Mouse (Mus musculus): ENCODE data around the gene Gpr61. TPM values are rescaled to one million over a fixed set of nuclear protein-coding genes. Genes with fewer than 3 reads are reported as not detected.

Gpr61 gene
- total and polyA plus RNA-seq, 3 experiments, result 0.04 TPM; not detected in 2

- Histone ChIP-seq H3K9ac (ENCODE audit: low read depth, low read length) (peak within 1 kb of the TSS; percentile 96), H3K27ac (peak within 1 kb of the TSS; percentile 96), H3K79me2 (replicated peaks; ENCODE audit: control insufficient read depth, insufficient read depth, low read length) (peaks cover 2% of the 10 kb centered on the region), H3K4me3 (peak within 1 kb of the TSS; percentile 95), H3K27me3 (ENCODE audit: control insufficient read depth, insufficient read depth, low read length) (no peaks in the 10 kb centered on the region), H3K36me3 (ENCODE audit: control insufficient read depth, insufficient read depth, low read length) (peaks cover 3% of the 10 kb centered on the region; the same call in 1 of the 2 replicates), H3K4me1 (ENCODE audit: control insufficient read depth, insufficient read depth, low read length) (peaks cover 6% of the 10 kb centered on the region)
- peak; percentile 92 to 94 for DNase-seq
- under 1% methylated on average over 63 of the region's 63 CpGs for WGBS
- intact Hi-C loops (cut with DNase I), result loop anchor here (2.0 to 5.0 kb wide), 4 partner anchors 61 to 448 kb away; partner anchors contain the start of gene Ahcyl1
- TF ChIP-seq POLR2A (IDR thresholded peaks at IDR 0.05; ENCODE audit: insufficient read depth, low read depth, low read length) (peak; percentile 96), CTCF (IDR thresholded peaks at IDR 0.05) (peak; percentile 41), EP300 (IDR thresholded peaks at IDR 0.05; ENCODE audit: insufficient read depth, low read depth, low read length) (0 out of 2 replicates have a peak, but pooled peaks have one; percentile 8)
Observed at GRCm38 (mm10) chr3:108145534-108146445, 8.9 kb downstream of the Gpr61 start, which contains the start of gene Gnai3. Gnai3 (minus strand) TSS chr3:108146146.

DNA sequence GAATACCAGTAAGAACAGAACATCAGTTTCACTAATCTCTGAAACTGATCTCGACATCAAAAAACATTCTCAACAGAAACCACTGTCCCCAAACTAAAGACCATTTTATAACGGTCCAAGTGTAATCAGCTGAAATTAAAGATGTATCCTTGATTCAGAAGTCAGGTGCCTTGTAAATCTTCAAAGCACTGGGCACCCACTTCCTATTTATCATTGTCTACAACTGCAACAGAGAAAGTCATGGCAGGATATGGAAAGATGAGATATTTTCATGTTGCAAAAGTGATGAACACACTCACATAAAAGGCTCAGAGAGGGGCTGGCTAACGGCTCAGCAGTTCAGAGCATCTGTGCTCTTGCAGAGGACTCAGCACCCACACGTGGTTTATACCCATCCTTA, 13.9 kb downstream of the Gpr61 start:
- 64% methylated on average over 4 of the region's 4 CpGs for WGBS
- no peaks in the 10 kb centered on the region for H3K27me3 ChIP-seq (ENCODE audit: control insufficient read depth, insufficient read depth, low read length)
- H3K4me1 ChIP-seq (ENCODE audit: control insufficient read depth, insufficient read depth, low read length), result peaks cover 4% of the 10 kb centered on the region
- H3K4me3 ChIP-seq, result no peak overlapping the region
- peaks cover 3% of the 10 kb centered on the region; the same call in 1 of the 2 replicates for H3K36me3 ChIP-seq (ENCODE audit: control insufficient read depth, insufficient read depth, low read length)
- no peak overlapping the region for H3K27ac ChIP-seq
- DNase-seq, result no peak
- intact Hi-C loops (cut with DNase I), result no loop called here
- TF ChIP-seq CTCF (IDR thresholded peaks at IDR 0.05) (no peak), EP300 (IDR thresholded peaks at IDR 0.05; ENCODE audit: insufficient read depth, low read depth, low read length) (no peak), POLR2A (IDR thresholded peaks at IDR 0.05; ENCODE audit: insufficient read depth, low read depth, low read length) (no peak)
- H3K9ac ChIP-seq (ENCODE audit: low read depth, low read length), result no peak overlapping the region
- peaks cover 13% of the 10 kb centered on the region for H3K79me2 ChIP-seq (replicated peaks; ENCODE audit: control insufficient read depth, insufficient read depth, low read length)

DNA sequence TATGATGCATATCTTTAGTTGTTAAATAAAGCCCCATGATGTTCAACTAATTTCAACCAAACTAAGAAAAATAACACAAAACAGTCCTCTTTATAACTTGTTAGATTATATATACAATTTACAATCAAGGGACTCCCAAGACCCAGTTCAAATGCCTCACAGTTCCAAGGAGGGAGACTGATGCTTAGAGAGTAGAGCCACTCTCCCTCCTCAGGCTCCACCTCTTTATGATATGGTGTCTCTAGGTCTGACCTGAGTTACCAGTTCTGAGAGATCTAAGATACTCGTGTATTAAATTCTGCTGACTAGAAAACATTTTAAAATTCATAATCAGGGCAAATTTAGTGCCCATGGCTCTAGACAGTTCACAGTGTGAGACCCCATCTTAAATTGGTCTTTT, 15.6 kb downstream of the Gpr61 start:
- H3K79me2 ChIP-seq (replicated peaks; ENCODE audit: control insufficient read depth, insufficient read depth, low read length), result peaks cover 15% of the 10 kb centered on the region
- peaks cover 6% of the 10 kb centered on the region for H3K4me1 ChIP-seq (ENCODE audit: control insufficient read depth, insufficient read depth, low read length)
- H3K27me3 ChIP-seq (ENCODE audit: control insufficient read depth, insufficient read depth, low read length), result no peaks in the 10 kb centered on the region
- DNase-seq, result no peak
- H3K4me3 ChIP-seq, result no peak overlapping the region
- H3K27ac ChIP-seq, result no peak overlapping the region
- 71% methylated on average over 1 of the region's 1 CpGs for WGBS
- H3K9ac ChIP-seq (ENCODE audit: low read depth, low read length), result no peak overlapping the region
- intact Hi-C loops (cut with DNase I), result no loop called here
- TF ChIP-seq POLR2A (IDR thresholded peaks at IDR 0.05; ENCODE audit: insufficient read depth, low read depth, low read length) (no peak), CTCF (IDR thresholded peaks at IDR 0.05) (no peak), EP300 (IDR thresholded peaks at IDR 0.05; ENCODE audit: insufficient read depth, low read depth, low read length) (no peak)
- H3K36me3 ChIP-seq (ENCODE audit: control insufficient read depth, insufficient read depth, low read length), result peaks cover 5% of the 10 kb centered on the region; the same call in 1 of the 2 replicates

- 26% methylated on average over 11 of the region's 11 CpGs for WGBS
- H3K9ac ChIP-seq (ENCODE audit: low read depth, low read length), result no peak overlapping the region
- peak in 1 of 2 experiments; percentile 38 for DNase-seq
- peaks cover 12% of the 10 kb centered on the region; the same call in 1 of the 2 replicates for H3K36me3 ChIP-seq (ENCODE audit: control insufficient read depth, insufficient read depth, low read length)
- no peaks in the 10 kb centered on the region for H3K27me3 ChIP-seq (ENCODE audit: control insufficient read depth, insufficient read depth, low read length)
- TF ChIP-seq CTCF (IDR thresholded peaks at IDR 0.05), result no peak
- no peak for TF ChIP-seq POLR2A (IDR thresholded peaks at IDR 0.05; ENCODE audit: insufficient read depth, low read depth, low read length)
- peak; percentile 46; the same call in 1 of the 2 replicates for TF ChIP-seq EP300 (IDR thresholded peaks at IDR 0.05; ENCODE audit: insufficient read depth, low read depth, low read length)
- peaks cover 14% of the 10 kb centered on the region for H3K4me1 ChIP-seq (ENCODE audit: control insufficient read depth, insufficient read depth, low read length)
- no peak overlapping the region for H3K27ac ChIP-seq
- peaks cover 19% of the 10 kb centered on the region for H3K79me2 ChIP-seq (replicated peaks; ENCODE audit: control insufficient read depth, insufficient read depth, low read length)
- intact Hi-C loops (cut with DNase I), result no loop called here
- H3K4me3 ChIP-seq, result no peak overlapping the region
Observed at GRCm38 (mm10) chr3:108134701-108135100, 20.0 kb downstream of the Gpr61 start.

- peaks cover 14% of the 10 kb centered on the region for H3K4me1 ChIP-seq (ENCODE audit: control insufficient read depth, insufficient read depth, low read length)
- DNase-seq, result no peak
Observed at GRCm38 (mm10) chr3:108132484-108132883, 22.2 kb downstream of the Gpr61 start.

More at GRCm38 (mm10) chr3:108132484-108132883, 22.2 kb downstream of the Gpr61 start:
- no peaks in the 10 kb centered on the region for H3K27me3 ChIP-seq (ENCODE audit: control insufficient read depth, insufficient read depth, low read length)
- intact Hi-C loops (cut with DNase I), result no loop called here
- H3K79me2 ChIP-seq (replicated peaks; ENCODE audit: control insufficient read depth, insufficient read depth, low read length), result peaks cover 15% of the 10 kb centered on the region
- H3K27ac ChIP-seq, result no peak overlapping the region
- TF ChIP-seq POLR2A (IDR thresholded peaks at IDR 0.05; ENCODE audit: insufficient read depth, low read depth, low read length) (no peak), EP300 (IDR thresholded peaks at IDR 0.05; ENCODE audit: insufficient read depth, low read depth, low read length) (no peak), CTCF (IDR thresholded peaks at IDR 0.05) (no peak)
- H3K9ac ChIP-seq (ENCODE audit: low read depth, low read length), result no peak overlapping the region
- 93% methylated on average over 1 of the region's 1 CpGs for WGBS
- H3K4me3 ChIP-seq, result no peak overlapping the region
- peaks cover 12% of the 10 kb centered on the region; the same call in 1 of the 2 replicates for H3K36me3 ChIP-seq (ENCODE audit: control insufficient read depth, insufficient read depth, low read length)
